Mouse (Mus musculus): ENCODE results near the gene Atg4a-ps.

The Atg4a-ps gene

GRCm38 (mm10) chr3:103625169-103625568, 20.7 kb downstream of the Atg4a-ps start:
- DNase-seq, result no peak

- DNase-seq, result peak; percentile 62 to 68
These were observed 21.2 kb downstream of the Atg4a-ps start for GRCm38 (mm10) chr3:103624591-103625051.

- peak in 1 of 2 experiments; percentile 36 for DNase-seq
These were observed 21.9 kb downstream of the Atg4a-ps start for GRCm38 (mm10) chr3:103623893-103624470.

- DNase-seq, result no peak
These were observed 25.8 kb downstream of the Atg4a-ps start for GRCm38 (mm10) chr3:103620101-103620500.

GRCm38 (mm10) chr3:103616981-103617380, 28.9 kb downstream of the Atg4a-ps start:
- no peak for DNase-seq

GRCm38 (mm10) chr3:103615621-103616020, 30.2 kb downstream of the Atg4a-ps start:
- DNase-seq, result no peak

GRCm38 (mm10) chr3:103612636-103613355, 33.1 kb downstream of the Atg4a-ps start:
- DNase-seq, result no peak

- DNase-seq, result no peak
These were observed 35.6 kb downstream of the Atg4a-ps start for GRCm38 (mm10) chr3:103610231-103610630.

GRCm38 (mm10) chr3:103606660-103607595, 38.9 kb downstream of the Atg4a-ps start:
- DNase-seq, result peak; percentile 54 to 55

- no peak for DNase-seq
These were observed 39.7 kb downstream of the Atg4a-ps start for GRCm38 (mm10) chr3:103606045-103606597.

GRCm38 (mm10) chr3:103601561-103601960, 44.3 kb downstream of the Atg4a-ps start:
- DNase-seq, result no peak

- no peak for DNase-seq
These were observed 44.9 kb downstream of the Atg4a-ps start for GRCm38 (mm10) chr3:103601011-103601410.

GRCm38 (mm10) chr3:103597586-103597985, 48.3 kb downstream of the Atg4a-ps start:
- no peak for DNase-seq

- DNase-seq, result no peak
These were observed 50.5 kb downstream of the Atg4a-ps start for GRCm38 (mm10) chr3:103595271-103595810.
